Mouse (Mus musculus): Measurements from ENCODE around the gene Stard7.

GRCm38 (mm10) chr2:127262480-127262879 lies 7.5 kb upstream of the Stard7 start:
- TF ChIP-seq POLR2A (IDR thresholded peaks at IDR 0.05; ENCODE audit: low read depth, low read length) (no peak), CTCF (IDR thresholded peaks at IDR 0.05; ENCODE audit: borderline replicate concordance, insufficient read depth, low read length) (no peak)

Data from embryonic fibroblast, embryonic 13.5 days (primary cell).